Mouse (Mus musculus) liver, embryonic 14.5 days (tissue): ENCODE measurements around the gene Hoxa3. TPM values are rescaled to one million over a fixed set of nuclear protein-coding genes. Genes with fewer than 3 reads are reported as not detected.

Experiments used
- ATAC-seq: fragments of 200-750 bp; cut with Nextera tagmentation; 2 replicates; pipeline ENCODE4 v1.8.0; 2017; ENCODE audit warnings: moderate number of reproducible peaks, mild to moderate bottlenecking, moderate library complexity; ENCODE audit not compliant: insufficient read depth
- DNase-seq, 3 experiments: peaks; one replicate each; pipeline ENCODE4 v3.0.0-alpha.2; 2012 to 2013; ENCODE audit warnings: low read depth in 3 of 3, low spot score in 3 of 3
- H3K27ac ChIP-seq: fragments of 300-500 bp; sonication (generic); 2 replicates; pipeline ENCODE4 v1.5.1; 2014; ENCODE audit warnings: moderate library complexity, mild to moderate bottlenecking, control low read depth, inconsistent platforms
- H3K27me3 ChIP-seq: fragments of 300-500 bp; sonication (generic); 2 replicates; pipeline ENCODE4 v1.6.1; 2014; ENCODE audit warnings: mild to moderate bottlenecking, low read length, moderate library complexity; ENCODE audit not compliant: control insufficient read depth, insufficient read depth
- H3K36me3 ChIP-seq: fragments of 300-500 bp; sonication (generic); replicated peaks from 2 replicates; pipeline ENCODE4 v1.6.1; 2014; ENCODE audit warnings: low read depth; ENCODE audit not compliant: control insufficient read depth, insufficient read depth
- H3K4me1 ChIP-seq, 2 experiments: fragments of 200-500 bp in 1 of 2; fragments of 300-500 bp in 1 of 2; sonication (generic) in 1 of 2; replicated peaks; 2 replicates each; pipeline ENCODE4 v1.6.1; 2012 to 2014; ENCODE audit warnings: antibody characterized with exemption in 1 of 2, inconsistent platforms in 1 of 2, low read length in 1 of 2; ENCODE audit not compliant: control insufficient read depth in 2 of 2, insufficient read depth in 2 of 2
- H3K4me2 ChIP-seq: fragments of 300-500 bp; sonication (generic); 2 replicates; pipeline ENCODE4 v1.6.1; 2014; ENCODE audit warnings: low read depth, mild to moderate bottlenecking, control low read depth, moderate library complexity
- H3K4me3 ChIP-seq, 2 experiments: fragments of 200-500 bp in 1 of 2; fragments of 300-500 bp in 1 of 2; sonication (generic) in 1 of 2; 2 replicates each; pipeline ENCODE4 v1.5.1; 2012 to 2014; ENCODE audit warnings: low read depth in 2 of 2, low read length in 2 of 2, mild to moderate bottlenecking in 2 of 2, control low read depth in 1 of 2, inconsistent platforms in 1 of 2, moderate library complexity in 1 of 2; ENCODE audit not compliant: insufficient read depth in 1 of 2
- H3K9ac ChIP-seq: fragments of 300-500 bp; sonication (generic); replicated peaks from 2 replicates; pipeline ENCODE4 v1.6.1; 2014; ENCODE audit warnings: mild to moderate bottlenecking, control low read depth, moderate library complexity
- H3K9me3 ChIP-seq: fragments of 300-500 bp; sonication (generic); 2 replicates; pipeline ENCODE4 v1.6.1; 2016; ENCODE audit warnings: low read length, mixed read lengths; ENCODE audit not compliant: control insufficient read depth
- CTCF ChIP-seq: IDR thresholded peaks from 2 replicates; pipeline ENCODE4 v1.5.1; 2016; ENCODE audit warnings: antibody characterized with exemption, low read depth, control low read depth
- EP300 ChIP-seq: IDR thresholded peaks from 2 replicates; pipeline ENCODE4 v1.6.1; 2016; ENCODE audit warnings: antibody characterized with exemption, low read depth
- WGBS: fragments of 180-500 bp; shearing (Covaris S2); extraction: QIAGEN DNeasy Blood & Tissue Kit; methylation state at CpG from one replicate; pipeline ENCODE4 v1.1.7; 2014; ENCODE audit not compliant: insufficient replicate concordance; 5-methylcytosine and 5-hydroxymethylcytosine counted together
- polyA plus RNA-seq, 2 experiments: library from polyadenylated mRNA; depleted of rRNA in 1 of 2; stranded (reverse) in 1 of 2; unstranded in 1 of 2; fragments of >200 nt; fragmentation: Nextera tagmentation in 1 of 2; extraction: Ambion mirVana in 1 of 2; gene quantifications; 2 replicates each; pipeline versions ENCODE4 v1.2.1 to v1.2.3; 2012 to 2014

Gene Hoxa3
- polyA plus RNA-seq, 2 experiments: 0.13 to 0.37 TPM

GRCm38 (mm10) chr6:52207684-52207976 is 5.5 kb downstream of the Hoxa3 start:
- H3K4me2 ChIP-seq: no peak overlapping the region
- H3K9ac ChIP-seq: no peak overlapping the region
- ATAC-seq (no peak), DNase-seq (no peak)
- H3K27me3 ChIP-seq: peaks cover 97% of the 10 kb centered on the region
- TF ChIP-seq EP300: no peak
- TF ChIP-seq CTCF: no peak
- no peaks in the 10 kb centered on the region for H3K9me3 ChIP-seq
- no peak overlapping the region for H3K4me3 ChIP-seq
- H3K36me3 ChIP-seq: no peaks in the 10 kb centered on the region
- H3K4me1 ChIP-seq: no peaks in the 10 kb centered on the region
- no peak overlapping the region for H3K27ac ChIP-seq

DNA sequence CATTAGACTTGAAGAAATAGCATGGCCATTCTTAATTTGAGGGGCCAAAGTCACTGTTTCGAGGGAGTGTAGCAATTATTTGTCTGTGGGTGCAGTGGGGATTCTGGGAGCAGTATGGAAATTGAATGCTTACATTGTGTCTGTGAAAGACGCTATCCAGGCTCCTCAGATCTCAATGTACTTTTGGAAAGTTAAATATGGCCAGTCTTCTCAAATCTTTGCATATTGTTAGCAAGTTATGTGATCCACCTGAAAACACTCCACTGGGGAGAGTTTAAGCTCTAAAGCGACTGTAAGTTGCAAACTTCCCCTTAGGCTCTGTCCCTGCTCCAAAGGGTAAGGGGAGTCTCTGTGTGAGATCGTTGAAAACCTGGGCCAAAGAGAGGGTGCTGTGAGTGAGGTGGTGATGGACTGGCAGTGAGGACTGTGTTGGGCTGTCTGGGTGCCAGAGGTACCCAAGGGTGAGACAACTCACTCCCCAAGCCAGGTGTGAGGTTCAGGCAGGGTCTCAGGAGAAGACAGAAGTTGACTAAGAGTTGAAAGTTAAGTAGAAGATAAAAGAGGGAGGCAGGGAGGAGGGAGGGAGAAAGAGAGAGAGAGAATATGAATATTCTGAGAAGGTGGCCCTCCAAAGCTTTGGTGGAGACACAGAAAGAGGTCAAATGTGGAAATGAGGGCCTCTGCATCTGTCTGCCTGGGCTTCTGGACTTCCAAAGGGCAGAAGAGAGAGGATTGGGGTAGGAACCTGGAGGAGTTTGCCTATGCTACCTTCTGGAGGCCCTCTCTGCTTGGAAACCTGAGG is 6.1 kb downstream of the Hoxa3 start:
- WGBS: 18% methylated on average over 4 of the region's 4 CpGs
- Histone ChIP-seq H3K4me3 (no peak overlapping the region), H3K4me2 (no peak overlapping the region), H3K27ac (no peak overlapping the region), H3K27me3 (peaks cover 97% of the 10 kb centered on the region), H3K9ac (no peak overlapping the region), H3K9me3 (no peaks in the 10 kb centered on the region), H3K36me3 (no peaks in the 10 kb centered on the region), H3K4me1 (no peaks in the 10 kb centered on the region)
- ATAC-seq: no peak
- DNase-seq: no peak
- no peak for TF ChIP-seq EP300
- TF ChIP-seq CTCF: no peak

- WGBS: 18% methylated on average over 55 of the region's 55 CpGs
- ATAC-seq (no peak), DNase-seq (no peak)
- Histone ChIP-seq H3K4me3 (no peak overlapping the region), H3K9ac (no peak overlapping the region), H3K27me3 (peaks cover 96% of the 10 kb centered on the region), H3K27ac (no peak overlapping the region), H3K4me2 (no peak overlapping the region), H3K36me3 (no peaks in the 10 kb centered on the region), H3K4me1 (no peaks in the 10 kb centered on the region), H3K9me3 (no peaks in the 10 kb centered on the region)
- TF ChIP-seq CTCF (no peak), EP300 (no peak)
Measured at GRCm38 (mm10) chr6:52205638-52206621, 7.2 kb downstream of the Hoxa3 start.

DNA sequence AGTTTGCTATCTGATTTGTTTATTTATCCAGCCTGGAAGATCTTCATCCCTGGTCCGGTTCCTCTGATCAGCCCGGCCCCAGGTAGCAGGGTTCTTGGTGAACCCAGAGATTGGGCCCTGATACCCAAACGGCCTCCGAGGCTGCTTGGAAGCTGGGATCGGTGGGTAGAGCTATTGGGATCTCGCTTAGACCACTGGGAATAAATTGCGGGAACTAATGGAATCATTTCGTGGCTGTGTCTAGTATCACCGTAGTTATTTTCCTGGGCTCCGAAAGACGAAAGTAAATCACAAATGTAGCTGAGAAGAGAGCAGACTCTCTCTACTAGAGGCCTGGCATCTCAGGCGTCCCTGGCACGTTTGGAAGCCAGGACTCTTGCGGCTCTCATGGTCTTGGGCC is 7.9 kb downstream of the Hoxa3 start:
- WGBS: 18% methylated on average over 14 of the region's 14 CpGs
- no peaks in the 10 kb centered on the region for H3K4me1 ChIP-seq
- no peak for TF ChIP-seq CTCF
- TF ChIP-seq EP300: no peak
- H3K9me3 ChIP-seq: no peaks in the 10 kb centered on the region
- H3K27me3 ChIP-seq: peaks cover 97% of the 10 kb centered on the region
- no peak overlapping the region for H3K4me3 ChIP-seq
- H3K4me2 ChIP-seq: no peak overlapping the region
- ATAC-seq (no peak), DNase-seq (no peak)
- no peak overlapping the region for H3K27ac ChIP-seq
- no peak overlapping the region for H3K9ac ChIP-seq
- no peaks in the 10 kb centered on the region for H3K36me3 ChIP-seq
